Mouse (Mus musculus) T-cell, adult 2 months (primary cell): ENCODE measurements at regions not wholly inside any gene's neighbourhood (a gene's known extent, or its start where the extent isn't known, plus 50 kb on each side); places are given as distances from the start of the nearest gene placed in this dataset.

ENCODE experiments used
- DNase-seq: peaks from one replicate; pipeline ENCODE4 v3.0.0; 2022; ENCODE audit warnings: low spot score

- no peak for DNase-seq
Observed at GRCm38 (mm10) chr2:79510485-79511094, 54.0 kb upstream of the Cerkl start.

- DNase-seq = no peak
Observed at GRCm38 (mm10) chr2:79511108-79511507, 54.5 kb upstream of the Cerkl start.

GRCm38 (mm10) chr2:79511676-79512323 lies 55.2 kb upstream of the Cerkl start:
- DNase-seq = peak; percentile 22

- DNase-seq = no peak
Observed at GRCm38 (mm10) chr2:79512374-79512773, 55.8 kb upstream of the Cerkl start.

- DNase-seq = no peak
Observed at GRCm38 (mm10) chr2:79513726-79514125, 57.1 kb upstream of the Cerkl start.

GRCm38 (mm10) chr2:79518046-79518750 lies 61.6 kb upstream of the Cerkl start:
- DNase-seq = no peak

GRCm38 (mm10) chr2:79519799-79520449 lies 63.3 kb upstream of the Cerkl start:
- DNase-seq = no peak

GRCm38 (mm10) chr2:79523441-79523840 lies 66.9 kb upstream of the Cerkl start:
- DNase-seq = no peak

- no peak for DNase-seq
Observed at GRCm38 (mm10) chr2:79527529-79527928, 70.9 kb upstream of the Cerkl start.

- no peak for DNase-seq
Observed at GRCm38 (mm10) chr2:79528347-79528990, 71.9 kb upstream of the Cerkl start.

- no peak for DNase-seq
Observed at GRCm38 (mm10) chr2:79529185-79529584, 72.6 kb upstream of the Cerkl start.

- no peak for DNase-seq
Observed at GRCm38 (mm10) chr2:79532610-79533160, 76.1 kb upstream of the Cerkl start.

- no peak for DNase-seq
Observed at GRCm38 (mm10) chr2:79537126-79537875, 80.7 kb upstream of the Cerkl start.

- DNase-seq = no peak
Observed at GRCm38 (mm10) chr2:79540384-79540783, 83.8 kb upstream of the Cerkl start.

- DNase-seq = no peak
Observed at GRCm38 (mm10) chr2:79542191-79542980, 85.8 kb upstream of the Cerkl start.

- no peak for DNase-seq
Observed at GRCm38 (mm10) chr2:79543456-79543855, 86.9 kb upstream of the Cerkl start.

GRCm38 (mm10) chr2:79543948-79544792 lies 87.6 kb upstream of the Cerkl start:
- no peak for DNase-seq

- DNase-seq = no peak
Observed at GRCm38 (mm10) chr2:79544793-79545260, 88.2 kb upstream of the Cerkl start.

GRCm38 (mm10) chr2:79546206-79546605 lies 88.9 kb upstream of the Itprid2 start:
- DNase-seq = no peak
